Mouse (Mus musculus) liver, postnatal 0 days (tissue): ENCODE results near the gene Prkch.

Source experiments
- CTCF ChIP-seq: sonication (generic); IDR thresholded peaks from 2 replicates; pipeline ENCODE4 v1.5.1; 2016; ENCODE audit warnings: antibody characterized with exemption, low read depth
- EP300 ChIP-seq: IDR thresholded peaks from 2 replicates; pipeline ENCODE4 v1.6.1; 2016; ENCODE audit warnings: antibody characterized with exemption, low read depth, mild to moderate bottlenecking

- TF ChIP-seq CTCF: no peak
- no peak for TF ChIP-seq EP300
Observed at GRCm38 (mm10) chr12:73663421-73663820, 78.8 kb downstream of the Prkch start.
